Mouse (Mus musculus) intestine, embryonic 16.5 days (tissue): ENCODE measurements around the gene Stox2. TPM values are rescaled to one million over a fixed set of nuclear protein-coding genes. Genes with fewer than 3 reads are reported as not detected.
A peak's percentile ranks its signal among the peaks of the same experiment; 100 is the strongest.
"Not testable (repeated sequence)": the region's sequence is repeated elsewhere in the genome, so short reads cannot be mapped to it uniquely, and the experiment has no call there.

ENCODE experiments used
- ATAC-seq: fragments of 200-750 bp; cut with Nextera tagmentation; 2 replicates; pipeline ENCODE4 v1.8.0; 2017; ENCODE audit warnings: moderate TSS enrichment, moderate library complexity
- H3K27ac ChIP-seq: fragments of 300-500 bp; sonication (generic); 2 replicates; pipeline ENCODE4 v1.5.1; 2014; ENCODE audit warnings: mild to moderate bottlenecking, low read length
- H3K27me3 ChIP-seq: fragments of 300-500 bp; sonication (generic); replicated peaks from 2 replicates; pipeline ENCODE4 v1.6.1; 2014; ENCODE audit warnings: low read length, control low read depth, mixed read lengths; ENCODE audit not compliant: control insufficient read depth, insufficient read depth
- H3K36me3 ChIP-seq: fragments of 300-500 bp; sonication (generic); 2 replicates; pipeline ENCODE4 v1.6.1; 2014; ENCODE audit warnings: low read length, control low read depth; ENCODE audit not compliant: control insufficient read depth, insufficient read depth
- H3K4me1 ChIP-seq: fragments of 300-500 bp; sonication (generic); 2 replicates; pipeline ENCODE4 v1.6.1; 2014; ENCODE audit warnings: low read length, control low read depth, mixed read lengths; ENCODE audit not compliant: control insufficient read depth, insufficient read depth
- H3K4me2 ChIP-seq: fragments of 300-500 bp; sonication (generic); 2 replicates; pipeline ENCODE4 v1.6.1; 2014; ENCODE audit warnings: low read depth, low read length, control low read depth
- H3K4me3 ChIP-seq: fragments of 300-500 bp; sonication (generic); 2 replicates; pipeline ENCODE4 v1.5.1; 2014; ENCODE audit warnings: mild to moderate bottlenecking, low read length
- H3K9ac ChIP-seq: fragments of 300-500 bp; sonication (generic); 2 replicates; pipeline ENCODE4 v1.6.1; 2014; ENCODE audit warnings: low read depth, low read length
- H3K9me3 ChIP-seq: fragments of 300-500 bp; sonication (generic); 2 replicates; pipeline ENCODE4 v1.6.1; 2016; ENCODE audit warnings: low read length, control low read depth; ENCODE audit not compliant: control insufficient read depth
- WGBS: fragments of 180-500 bp; shearing (Covaris S2); extraction: QIAGEN DNeasy Blood & Tissue Kit; methylation state at CpG from one replicate; pipeline ENCODE4 v1.1.7; 2014; 5-methylcytosine and 5-hydroxymethylcytosine counted together
- polyA plus RNA-seq: library from polyadenylated mRNA; unstranded; fragments of >200 nt; fragmentation: Nextera tagmentation; extraction: Ambion mirVana; gene quantifications from 2 replicates; pipeline ENCODE4 v1.2.1, GENCODE M21; 2015

Stox2 gene
- polyA plus RNA-seq, 1 experiment from 2014 or later, result 4.7 TPM

DNA sequence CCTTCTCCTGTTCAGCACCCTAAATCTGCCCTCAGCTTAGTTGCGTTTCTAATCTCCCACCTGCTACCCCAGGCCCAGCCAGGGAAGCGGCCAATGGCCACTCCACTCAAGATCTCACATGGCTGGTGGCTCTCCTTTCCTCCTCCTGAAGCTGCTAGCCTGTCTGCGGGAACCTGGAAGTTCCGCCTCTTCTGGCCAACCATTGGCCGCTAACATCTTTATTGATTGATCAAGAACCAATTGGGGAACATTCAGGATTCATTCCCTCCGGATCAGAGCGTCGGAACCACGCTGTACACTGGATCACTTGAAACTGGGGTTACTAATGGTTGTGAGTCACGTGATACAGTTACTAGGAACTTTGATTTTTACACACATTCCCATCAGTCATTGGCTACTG lies 12.4 kb upstream of the Stox2 start:
- no peak for ATAC-seq
- Histone ChIP-seq H3K4me3 (no peak overlapping the region), H3K27ac (no peak overlapping the region), H3K36me3 (no peaks in the 10 kb centered on the region), H3K4me2 (no peak overlapping the region), H3K9ac (no peak overlapping the region), H3K4me1 (no peaks in the 10 kb centered on the region), H3K9me3 (no peaks in the 10 kb centered on the region), H3K27me3 (no peaks in the 10 kb centered on the region)
- WGBS, result 93% methylated on average over 10 of the region's 10 CpGs

DNA sequence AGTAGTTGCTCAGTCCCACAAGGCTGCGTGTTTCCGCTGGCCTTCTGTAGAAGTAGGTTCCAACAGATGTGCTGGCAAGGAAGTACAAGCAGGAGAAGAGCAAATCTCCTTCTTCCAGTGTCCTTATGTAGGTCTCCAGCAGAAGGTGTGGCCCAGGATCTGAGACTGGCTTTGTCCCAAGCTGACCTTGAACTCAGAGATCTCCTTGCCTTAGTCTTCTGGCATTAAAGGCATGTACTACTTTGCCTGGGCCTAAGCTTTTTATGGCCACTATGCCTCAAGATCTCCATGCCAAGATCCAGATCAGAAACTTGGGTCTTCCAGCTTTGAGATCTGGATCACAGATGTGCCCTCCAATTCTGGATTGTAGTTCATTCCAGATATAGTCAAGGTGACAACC lies 3.0 kb upstream of the Stox2 start:
- ATAC-seq, H3K9me3 ChIP-seq, H3K9ac ChIP-seq, H3K36me3 ChIP-seq, H3K27me3 ChIP-seq, H3K4me2 ChIP-seq, H3K4me3 ChIP-seq, H3K27ac ChIP-seq, H3K4me1 ChIP-seq: not testable (repeated sequence)
- 100% methylated on average over 2 of the region's 2 CpGs for WGBS

DNA sequence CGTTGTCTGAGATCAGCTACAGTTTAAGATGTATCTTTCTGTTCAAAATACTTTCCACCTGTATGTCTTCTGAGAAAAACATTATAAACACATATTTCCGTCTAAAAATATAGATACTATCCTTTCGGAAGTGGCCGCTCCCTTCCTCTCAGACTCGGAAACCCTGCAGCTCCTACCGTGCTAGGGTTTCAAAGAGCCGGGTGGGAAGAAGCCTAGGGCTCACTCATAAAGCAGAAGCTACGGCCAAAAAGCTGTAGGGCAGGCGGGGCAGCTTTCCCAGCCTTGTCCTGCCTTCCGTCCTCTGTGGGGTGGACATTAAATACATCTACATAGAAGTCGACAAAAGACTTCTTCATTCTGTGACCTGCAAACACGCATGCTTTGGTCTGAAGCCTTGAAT lies 6.9 kb downstream of the Stox2 start:
- H3K9ac ChIP-seq, result no peak overlapping the region
- no peaks in the 10 kb centered on the region for H3K36me3 ChIP-seq
- H3K4me3 ChIP-seq, result no peak overlapping the region
- H3K4me2 ChIP-seq, result no peak overlapping the region
- no peaks in the 10 kb centered on the region for H3K9me3 ChIP-seq
- no peak for ATAC-seq
- 54% methylated on average over 12 of the region's 12 CpGs for WGBS
- H3K4me1 ChIP-seq, result no peaks in the 10 kb centered on the region
- no peaks in the 10 kb centered on the region; the same call in 1 of the 2 replicates for H3K27me3 ChIP-seq
- no peak overlapping the region for H3K27ac ChIP-seq

DNA sequence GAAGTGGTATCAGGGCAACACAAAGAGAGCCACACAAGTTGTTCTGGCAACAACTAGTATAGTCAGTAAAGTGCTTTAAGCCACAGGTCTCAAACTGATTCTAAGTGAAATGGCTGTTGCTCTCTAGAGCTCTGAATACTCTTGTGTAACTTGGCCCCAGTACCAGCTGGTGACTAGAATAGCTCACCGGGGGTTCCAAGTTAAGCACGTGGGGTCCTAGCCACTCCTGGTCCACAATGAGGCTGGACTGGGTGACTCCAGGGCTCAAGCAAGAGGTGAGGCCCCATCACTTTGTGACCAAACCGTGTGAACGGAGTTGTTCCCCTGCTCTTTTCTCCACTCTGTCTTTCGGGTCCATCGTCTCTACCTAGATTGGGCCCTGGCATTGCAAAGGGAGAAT lies 8.2 kb downstream of the Stox2 start:
- Histone ChIP-seq H3K9ac (no peak overlapping the region), H3K27me3 (no peaks in the 10 kb centered on the region; the same call in 1 of the 2 replicates), H3K9me3 (no peaks in the 10 kb centered on the region), H3K27ac (no peak overlapping the region), H3K4me3 (no peak overlapping the region), H3K4me1 (no peaks in the 10 kb centered on the region), H3K4me2 (no peak overlapping the region), H3K36me3 (no peaks in the 10 kb centered on the region)
- 89% methylated on average over 6 of the region's 6 CpGs for WGBS
- no peak for ATAC-seq

DNA sequence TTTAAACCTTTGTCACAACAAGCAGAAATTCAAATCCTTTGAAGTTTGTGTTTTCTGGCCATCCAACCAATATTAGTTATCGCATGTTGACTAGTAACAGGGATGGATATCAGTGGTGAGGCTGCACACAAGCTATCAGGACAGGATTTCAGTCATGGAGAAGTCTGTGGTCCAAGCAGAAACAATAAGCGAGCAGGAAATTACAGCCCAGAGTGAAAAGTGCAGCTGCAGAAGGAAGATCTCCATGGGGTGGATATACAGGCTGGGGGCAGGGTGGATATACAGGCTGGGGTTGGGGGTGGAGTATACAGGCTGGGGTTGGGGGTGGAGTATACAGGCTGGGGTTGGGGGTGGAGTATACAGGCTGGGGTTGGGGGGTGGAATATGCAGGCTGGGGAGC lies 10.3 kb downstream of the Stox2 start:
- ATAC-seq, result no peak
- WGBS, result 71% methylated on average over 2 of the region's 2 CpGs
- H3K27ac ChIP-seq, result no peak overlapping the region; the same call in 1 of the 2 replicates

DNA sequence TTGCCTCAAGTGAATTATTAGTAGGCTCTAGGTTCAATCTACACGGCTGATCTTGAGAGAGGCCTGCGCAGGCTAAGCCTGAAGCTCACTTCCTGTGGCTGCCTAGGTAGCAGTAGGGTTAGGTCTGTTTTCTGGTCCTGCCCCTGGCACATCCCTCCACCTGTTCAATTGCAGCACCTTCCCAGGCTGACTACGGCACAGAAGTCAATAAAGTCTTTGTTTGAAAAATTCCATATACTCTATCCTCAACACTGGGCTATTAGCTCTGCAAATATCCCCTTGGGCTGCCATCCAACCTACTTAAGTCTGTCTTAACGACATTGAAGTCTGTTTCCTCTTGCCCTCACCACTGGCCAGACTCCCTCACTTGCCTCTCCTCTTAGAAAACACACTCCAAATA lies 10.8 kb downstream of the Stox2 start:
- H3K4me1 ChIP-seq, result no peaks in the 10 kb centered on the region
- H3K4me2 ChIP-seq, result no peak overlapping the region
- no peak overlapping the region for H3K4me3 ChIP-seq
- ATAC-seq, result peak; percentile 50; the same call in 1 of the 2 replicates
- no peaks in the 10 kb centered on the region for H3K9me3 ChIP-seq
- no peaks in the 10 kb centered on the region; the same call in 1 of the 2 replicates for H3K27me3 ChIP-seq
- H3K27ac ChIP-seq, result no peak overlapping the region; the same call in 1 of the 2 replicates
- WGBS, result 42% methylated on average over 4 of the region's 4 CpGs
- H3K36me3 ChIP-seq, result no peaks in the 10 kb centered on the region
- H3K9ac ChIP-seq, result no peak overlapping the region

More for the DNA sequence above, 10.3 kb downstream of the Stox2 start:
- Histone ChIP-seq H3K4me1 (no peaks in the 10 kb centered on the region), H3K9me3 (no peaks in the 10 kb centered on the region), H3K27me3 (no peaks in the 10 kb centered on the region; the same call in 1 of the 2 replicates), H3K36me3 (no peaks in the 10 kb centered on the region), H3K4me3 (no peak overlapping the region), H3K4me2 (no peak overlapping the region), H3K9ac (no peak overlapping the region)

DNA sequence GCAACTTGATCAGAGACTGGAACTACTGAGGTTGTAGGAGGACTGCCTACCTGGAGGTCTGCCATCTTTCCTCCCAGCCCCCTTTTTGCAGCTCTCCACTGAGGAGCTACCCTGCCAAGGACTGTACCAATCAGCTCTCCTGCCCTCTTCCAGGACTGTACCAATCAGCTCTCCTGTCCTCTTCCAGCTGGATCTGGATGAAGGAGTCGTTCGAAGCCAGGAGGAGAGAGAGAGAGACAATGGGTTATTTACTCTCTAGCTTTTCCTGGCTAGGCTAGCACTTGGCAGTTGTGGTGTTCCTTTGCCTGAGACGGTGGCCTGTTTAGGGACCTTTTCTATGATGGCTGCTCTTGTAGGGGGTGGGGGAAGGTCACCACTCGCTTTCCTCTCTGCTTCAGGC lies 14.9 kb downstream of the Stox2 start:
- Histone ChIP-seq H3K9me3 (no peaks in the 10 kb centered on the region), H3K36me3 (no peaks in the 10 kb centered on the region), H3K4me1 (no peaks in the 10 kb centered on the region), H3K9ac (no peak overlapping the region), H3K27me3 (no peaks in the 10 kb centered on the region), H3K4me3 (no peak overlapping the region), H3K27ac (no peak overlapping the region), H3K4me2 (no peak overlapping the region)
- WGBS, result 45% methylated on average over 4 of the region's 4 CpGs
- no peak for ATAC-seq

DNA sequence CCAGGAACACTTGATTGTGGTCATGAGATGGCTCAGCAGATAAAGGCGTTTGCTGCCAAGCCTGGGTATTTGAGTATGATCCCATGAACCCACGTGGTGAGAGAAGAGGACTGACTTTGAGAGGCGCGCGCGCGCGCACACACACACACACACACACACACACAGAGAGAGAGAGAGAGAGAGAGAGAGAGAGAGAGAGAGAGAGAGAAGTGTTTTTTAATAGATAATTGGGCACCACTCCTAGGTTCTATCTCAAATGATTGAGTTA lies 32.0 kb downstream of the Stox2 start:
- peak overlapping the region; percentile 82 for H3K4me3 ChIP-seq
- H3K4me2 ChIP-seq, result peak overlapping the region; percentile 93
- not testable (repeated sequence) for H3K27ac ChIP-seq, H3K4me1 ChIP-seq, H3K9me3 ChIP-seq, H3K36me3 ChIP-seq, H3K9ac ChIP-seq
- 0 out of 2 replicates have a peak, but pooled peaks have one; percentile 17 for ATAC-seq
- WGBS, result 3% methylated on average over 8 of the region's 8 CpGs
- H3K27me3 ChIP-seq, result peaks cover 12% of the 10 kb centered on the region

DNA sequence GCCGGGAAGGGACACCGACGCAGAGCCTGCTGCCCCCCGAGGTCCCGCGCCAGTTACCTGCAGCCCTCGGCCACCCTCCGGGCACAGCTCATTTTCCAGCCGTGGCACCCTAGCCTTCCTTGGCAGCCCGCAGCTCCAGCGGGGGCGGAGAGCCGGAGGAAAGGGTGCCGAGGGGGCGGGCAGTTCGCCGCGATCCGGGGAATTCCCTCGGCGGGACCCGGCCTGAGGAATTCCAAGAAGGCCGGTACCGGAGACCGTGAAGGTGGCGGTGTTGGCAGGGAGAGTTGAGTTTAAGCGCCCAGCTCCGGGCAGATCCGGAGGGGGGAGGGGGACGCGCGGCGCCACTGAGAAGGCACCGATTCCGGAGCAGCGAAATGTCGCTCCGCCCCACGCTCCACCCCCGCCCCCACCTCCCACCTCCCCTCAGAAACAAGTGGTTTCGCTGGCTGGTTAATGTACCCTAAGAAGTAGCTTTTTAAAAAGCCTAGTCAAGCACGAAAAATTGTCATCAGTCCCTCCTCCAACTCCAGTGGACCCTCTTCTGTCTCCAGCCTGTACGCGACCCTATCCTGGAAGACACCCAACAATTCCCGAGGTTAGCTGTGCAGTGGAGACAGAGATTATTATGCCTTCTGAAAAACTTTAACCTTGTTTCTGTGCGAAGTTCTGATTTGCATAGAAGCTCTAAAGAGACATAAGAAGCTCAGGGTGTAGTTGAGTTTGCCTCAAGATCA lies 32.5 kb downstream of the Stox2 start:
- Histone ChIP-seq H3K9me3 (no peaks in the 10 kb centered on the region), H3K27ac (peak overlapping the region; percentile 63), H3K9ac (peak overlapping the region; percentile 75), H3K27me3 (peaks cover 12% of the 10 kb centered on the region), H3K4me3 (peak overlapping the region; percentile 82), H3K4me1 (peaks cover 12% of the 10 kb centered on the region; the same call in 1 of the 2 replicates), H3K4me2 (peak overlapping the region; percentile 93), H3K36me3 (no peaks in the 10 kb centered on the region)
- peak; percentile 70 for ATAC-seq
- WGBS, result 1% methylated on average over 46 of the region's 46 CpGs
